Mouse (Mus musculus): ENCODE results near the gene Agr3. TPM values are rescaled to one million over a fixed set of nuclear protein-coding genes. Genes with fewer than 3 reads are reported as not detected.

Agr3 gene
- polyA plus RNA-seq (2015; fragmentation: Nextera tagmentation; extraction: Ambion mirVana), result not detected in 2 replicates

DNA sequence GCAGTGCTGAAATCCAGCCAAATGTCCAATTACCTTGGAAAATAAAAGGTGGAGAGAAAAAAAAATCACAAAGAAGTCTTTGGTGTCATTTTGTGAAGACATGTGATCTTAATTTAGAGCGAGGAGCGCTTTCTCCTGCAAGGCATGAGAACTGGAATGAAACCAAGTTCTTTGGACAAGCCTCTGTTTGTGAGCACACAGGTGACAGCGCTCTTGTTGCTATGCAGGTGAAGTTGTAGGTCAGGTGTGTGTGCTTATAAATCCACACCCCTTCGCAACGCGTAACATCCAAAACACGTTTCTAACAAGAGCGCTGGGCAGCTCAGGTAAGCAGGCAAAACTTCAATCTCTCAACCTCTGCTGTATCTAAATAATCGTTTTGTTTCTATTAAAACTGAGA, at the start of gene Agr3:
TSS of gene Agr3 (plus strand) at position 219 of the 400 bp plus-strand sequence.

DNA sequence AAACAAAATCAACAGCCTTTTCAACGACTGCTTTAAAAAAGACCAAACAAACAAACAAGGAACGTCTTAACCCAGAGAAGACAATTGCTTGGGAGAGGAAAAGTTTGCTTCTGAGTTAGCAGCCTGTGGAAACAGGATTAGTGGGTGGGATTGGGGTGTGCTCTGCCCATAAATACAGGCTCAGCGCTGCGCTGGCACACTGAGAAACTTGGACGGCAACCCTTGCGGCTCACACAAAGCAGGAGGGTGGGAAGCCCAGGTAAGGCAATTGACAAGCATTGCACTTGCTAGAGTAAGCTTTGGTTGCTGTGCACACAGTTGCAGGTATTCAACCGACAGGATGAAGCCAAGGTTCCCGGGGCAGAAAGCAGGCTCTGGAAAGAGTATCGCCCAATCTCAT, 67.3 kb downstream of the Agr3 start, which contains the start of gene Agr2:
TSS of gene Agr2 (plus strand) at position 197 of the 400 bp plus-strand sequence.

Other genes with a start within 250 kb of the Agr3 start
- 7.1 and 7.6 TPM in 2 replicates for gene Agr2, start 67.3 kb downstream of the Agr3 start, polyA plus RNA-seq (2015; fragmentation: Nextera tagmentation; extraction: Ambion mirVana)
- gene Tspan13, start 116.9 kb downstream of the Agr3 start, polyA plus RNA-seq (2015; fragmentation: Nextera tagmentation; extraction: Ambion mirVana), result 102 and 129 TPM in 2 replicates
- 33.4 and 36.4 TPM in 2 replicates for gene Ankmy2, start 231.5 kb downstream of the Agr3 start, polyA plus RNA-seq (2015; fragmentation: Nextera tagmentation; extraction: Ambion mirVana)
- gene Bzw2, start 232.5 kb downstream of the Agr3 start, polyA plus RNA-seq (2015; fragmentation: Nextera tagmentation; extraction: Ambion mirVana), result 140 and 169 TPM in 2 replicates